Mouse (Mus musculus): ENCODE data around the gene Aipl1.

DNA sequence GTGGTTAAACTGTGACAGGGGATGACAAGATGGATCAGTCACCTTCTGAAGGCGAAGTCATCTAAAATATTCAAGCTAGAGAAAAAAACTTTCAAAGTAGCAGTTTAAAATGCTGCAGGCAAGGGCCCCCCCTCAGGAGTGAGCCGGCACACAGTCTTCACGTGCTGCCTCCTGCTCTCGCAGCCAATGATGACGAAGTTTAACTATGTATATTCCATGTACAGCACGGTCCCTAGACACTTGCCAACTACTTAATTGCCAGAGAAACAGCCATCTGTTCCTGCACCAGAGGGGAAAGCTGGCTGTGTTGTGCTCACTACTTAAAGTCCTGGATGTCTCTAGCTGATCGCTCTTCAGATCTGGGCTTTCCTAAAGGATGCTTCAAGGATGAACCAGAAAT is 30.7 kb upstream of the Aipl1 start:
- no peak for TF ChIP-seq POLR2A (IDR thresholded peaks at IDR 0.05; ENCODE audit: insufficient read depth, low read depth, low read length)
- no peak for TF ChIP-seq CTCF (IDR thresholded peaks at IDR 0.05)
- no peak for TF ChIP-seq EP300 (IDR thresholded peaks at IDR 0.05; ENCODE audit: insufficient read depth, low read depth, low read length)
